Mouse (Mus musculus): Measurements from ENCODE around the gene Wnt16. TPM values are rescaled to one million over a fixed set of nuclear protein-coding genes. Genes with fewer than 3 reads are reported as not detected.

The Wnt16 gene
- not detected for total RNA-seq (2023)

GRCm38 (mm10) chr6:22288004-22288736, at the start of gene Wnt16:
TSS of gene Wnt16 (plus strand) at chr6:22288227.

Other genes starting within 250 kb of the Wnt16 start
- gene Fam3c, start 68.0 kb downstream of the Wnt16 start, total RNA-seq (2023) = 52.5 TPM

All from CD8-positive naive resting alpha-beta T cell, adult 57 days (primary cell).